Mouse (Mus musculus) heart, adult 18-20 months (tissue): Measurements from ENCODE around the gene Tmed8. TPM values are rescaled to one million over a fixed set of nuclear protein-coding genes. Genes with fewer than 3 reads are reported as not detected.
"Not testable (repeated sequence)": the region's sequence is repeated elsewhere in the genome, so short reads cannot be mapped to it uniquely, and the experiment has no call there.

ENCODE experiments used
- DNase-seq, 2 experiments: peaks; one replicate each; pipeline ENCODE4 v3.0.0; 2021 to 2022; ENCODE audit warnings: mixed read lengths in 1 of 2
- long read RNA-seq, 2 experiments: library from polyadenylated mRNA; stranded (forward); transcript quantifications; one replicate each; pipeline ENCODE4 v2.0.0; 2021
- total RNA-seq, 2 experiments: library from RNA; stranded (reverse); gene quantifications; 2 replicates each; pipeline ENCODE4 v1.2.3; 2021

Gene Tmed8
- 1 to 10 TPM; 6.4 to 6.7 TPM for total RNA-seq
- long read RNA-seq, experiment 1, partial matches to known transcripts = 0 of 2 reads
- long read RNA-seq, experiment 1, other reads (novel, unspliced or antisense) = 2 of 2 reads
- long read RNA-seq, experiment 2, partial matches to known transcripts = 0 of 2 reads
- long read RNA-seq, experiment 2, other reads (novel, unspliced or antisense) = 2 of 2 reads

DNA sequence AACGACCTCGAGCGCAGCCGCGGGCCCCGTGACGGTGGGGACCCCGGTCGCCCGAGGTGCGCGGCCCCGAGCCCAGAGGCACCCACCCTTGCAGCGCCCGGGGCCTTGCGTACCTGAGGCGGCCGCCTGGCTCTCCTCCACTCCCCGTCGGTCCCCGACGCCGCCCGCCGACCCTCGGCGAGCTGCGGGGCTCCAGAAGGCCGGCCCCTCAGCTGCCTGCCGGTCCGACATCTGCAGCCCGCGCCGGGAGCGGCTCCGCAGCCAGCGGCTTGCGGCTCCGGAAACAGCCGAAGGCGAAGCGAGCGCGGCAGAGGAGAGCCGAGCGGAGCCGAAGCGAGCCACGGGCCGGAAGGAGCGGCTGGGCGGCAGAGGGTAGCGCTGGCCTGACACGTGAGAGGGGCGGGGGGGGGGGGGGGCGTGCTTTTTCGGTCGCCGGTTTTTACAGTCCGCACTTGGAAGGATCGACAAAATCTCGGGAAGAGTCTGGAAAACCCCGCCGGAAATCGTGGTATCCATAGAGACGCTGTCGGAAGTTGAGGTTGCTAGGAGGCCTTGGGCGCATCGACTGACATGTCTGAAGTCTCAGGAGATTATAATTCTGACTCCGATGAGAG, at the start of gene Tmed8:
TSS of gene Tmed8 (minus strand) at position 482 of the 614 bp plus-strand sequence.
- peak; percentile 82 to 83 for DNase-seq

GRCm38 (mm10) chr12:87238632-87239031, 38.4 kb upstream of the Tmed8 start, which contains the start of gene Noxred1:
Gene Noxred1, minus strand, starts transcription at chr12:87238732.
- no peak for DNase-seq

DNA sequence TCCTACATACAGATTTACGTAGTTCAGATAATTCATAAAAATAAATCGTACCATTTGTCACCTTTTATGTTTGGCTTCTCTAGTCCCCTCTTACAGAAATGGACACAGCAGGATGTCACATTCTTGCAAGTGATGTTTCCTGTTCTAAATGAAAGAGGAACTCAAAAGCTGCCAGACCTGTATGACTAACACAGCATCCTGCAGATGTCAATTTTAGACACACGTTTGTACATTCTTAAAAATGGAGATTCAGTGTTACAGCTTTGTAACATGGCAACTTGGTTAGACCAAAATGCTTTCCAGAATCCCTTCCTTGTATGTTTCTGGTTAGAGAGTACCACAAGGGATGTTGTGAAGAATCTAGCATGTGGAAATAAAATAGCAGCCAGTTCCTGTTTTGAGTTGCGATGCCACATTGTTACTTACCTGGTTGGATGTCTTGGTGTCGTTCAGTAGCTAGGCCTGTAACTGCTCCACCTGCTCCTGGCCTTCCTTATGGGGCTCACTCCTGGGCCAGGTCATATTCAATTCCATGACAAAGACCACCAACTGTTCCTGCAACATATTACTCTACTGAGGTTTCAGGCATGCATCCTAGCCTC, 36.7 kb upstream of the Tmed8 start:
- no peak for DNase-seq

DNA sequence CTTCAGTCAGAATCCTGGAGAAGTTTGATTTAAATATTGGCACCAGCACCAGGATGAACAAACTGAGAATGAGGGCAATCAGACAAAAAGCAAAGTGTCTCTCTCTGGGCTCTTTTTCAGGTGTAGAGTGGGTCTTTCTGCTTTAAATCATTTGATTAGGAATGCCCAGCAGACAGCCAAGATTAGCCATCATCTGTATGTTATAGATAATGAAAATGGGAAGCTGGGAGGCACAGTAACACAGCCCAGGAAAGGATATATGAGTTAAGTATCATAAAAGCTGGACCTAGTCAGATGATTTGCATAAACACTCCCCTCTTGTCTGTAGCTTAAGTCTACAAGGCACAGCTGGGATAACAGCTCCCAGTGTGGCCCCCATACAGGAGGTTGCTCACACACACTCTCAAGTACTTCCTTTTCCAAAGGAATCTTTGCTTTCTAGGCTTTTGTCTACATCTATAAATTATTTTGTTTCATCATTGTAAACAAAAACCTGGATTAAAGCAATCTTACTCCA, 30.2 kb upstream of the Tmed8 start:
- no peak for DNase-seq

- DNase-seq = no peak
Measured at GRCm38 (mm10) chr12:87229633-87230032, 29.4 kb upstream of the Tmed8 start.

GRCm38 (mm10) chr12:87226801-87227200, 26.5 kb upstream of the Tmed8 start:
- DNase-seq = no peak

DNA sequence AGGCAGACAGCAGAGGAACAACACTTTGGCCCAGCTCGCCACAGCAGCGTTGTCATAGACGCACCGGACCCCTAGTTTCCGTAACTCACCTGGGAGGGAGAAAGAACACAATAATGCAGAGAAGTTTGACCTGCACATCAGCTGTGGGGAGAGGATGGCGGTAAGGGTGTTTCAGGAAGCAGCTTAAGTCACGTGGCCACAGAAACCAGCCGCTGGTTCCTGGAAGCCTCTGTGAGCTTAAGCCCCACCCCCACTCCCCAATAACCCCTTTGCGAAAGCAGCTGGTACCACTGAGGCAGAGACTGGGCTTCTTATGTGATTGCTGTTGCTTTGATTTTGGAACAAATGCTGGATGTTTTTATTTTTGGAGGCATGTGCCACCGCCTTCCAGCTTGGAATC, 24.7 kb upstream of the Tmed8 start:
- DNase-seq = no peak

- DNase-seq = no peak
Measured at GRCm38 (mm10) chr12:87219362-87219761, 19.1 kb upstream of the Tmed8 start.

DNA sequence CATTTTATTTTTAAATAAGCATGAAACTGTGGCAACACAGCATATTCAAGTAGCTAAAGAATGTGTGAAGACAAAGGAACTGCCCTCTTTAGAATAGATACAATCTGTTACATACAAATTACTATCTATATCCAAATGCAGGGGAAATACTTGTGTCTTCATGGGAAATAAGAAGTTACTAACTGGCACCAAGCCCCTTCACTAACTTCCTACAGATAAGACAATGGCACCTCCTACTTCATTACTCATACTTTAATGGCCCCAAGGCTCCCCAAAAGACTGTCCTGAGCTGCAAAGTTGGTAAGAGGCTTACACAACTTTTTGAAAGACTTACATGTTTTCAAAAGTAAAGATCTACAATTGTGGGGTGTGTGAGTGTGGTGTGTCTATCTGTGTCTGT, 17.3 kb upstream of the Tmed8 start:
- DNase-seq = no peak

DNA sequence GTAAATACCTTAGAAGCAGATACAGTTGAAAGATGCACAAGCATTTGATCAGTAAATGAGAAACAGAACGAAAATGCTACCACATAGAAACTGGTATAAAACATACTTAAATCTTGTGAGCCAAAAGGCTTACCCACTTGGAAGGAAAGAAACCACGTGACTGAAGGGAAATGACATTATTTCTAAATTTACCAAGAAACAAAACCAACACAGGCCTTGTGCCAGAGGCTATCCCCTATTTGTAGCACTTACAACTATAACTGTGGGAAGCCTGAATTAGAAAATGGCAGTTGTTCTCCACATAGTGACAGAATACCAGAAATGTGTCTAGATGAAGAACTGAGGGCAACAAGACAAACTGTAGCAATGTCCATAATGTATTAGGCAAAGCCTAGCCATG, 15.8 kb upstream of the Tmed8 start:
- DNase-seq = no peak

- no peak for DNase-seq
Measured at GRCm38 (mm10) chr12:87212844-87213606, 12.8 kb upstream of the Tmed8 start.

DNA sequence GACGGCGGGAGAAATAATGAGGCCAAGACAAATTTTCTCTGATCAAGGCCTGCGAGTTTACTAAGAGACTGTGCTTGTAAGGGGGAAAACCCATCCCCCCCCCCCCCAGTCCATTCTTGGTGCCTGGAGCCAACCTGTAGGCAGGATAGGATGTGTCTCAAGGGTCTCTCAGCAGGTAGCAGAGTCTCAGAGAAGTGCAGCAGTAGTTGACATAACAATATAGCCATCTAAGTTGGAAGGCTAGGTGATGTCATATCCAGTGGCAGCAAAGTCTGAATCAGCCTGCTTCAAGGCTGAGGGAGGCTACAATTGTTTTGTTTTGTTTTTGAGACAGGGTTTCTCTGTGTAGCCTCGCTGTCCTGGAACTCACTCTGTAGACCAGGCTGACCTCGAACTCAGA, 5.5 kb upstream of the Tmed8 start:
- not testable (repeated sequence) for DNase-seq

GRCm38 (mm10) chr12:87201694-87202093, 1.4 kb upstream of the Tmed8 start:
- no peak for DNase-seq

GRCm38 (mm10) chr12:87199206-87199972, 865 bp downstream of the Tmed8 start, which contains the start of gene Samd15:
Gene Samd15, plus strand, starts transcription at chr12:87199723.
- DNase-seq = peak; percentile 36 to 54

- DNase-seq = no peak
Measured at GRCm38 (mm10) chr12:87198792-87199191, 1.5 kb downstream of the Tmed8 start.

DNA sequence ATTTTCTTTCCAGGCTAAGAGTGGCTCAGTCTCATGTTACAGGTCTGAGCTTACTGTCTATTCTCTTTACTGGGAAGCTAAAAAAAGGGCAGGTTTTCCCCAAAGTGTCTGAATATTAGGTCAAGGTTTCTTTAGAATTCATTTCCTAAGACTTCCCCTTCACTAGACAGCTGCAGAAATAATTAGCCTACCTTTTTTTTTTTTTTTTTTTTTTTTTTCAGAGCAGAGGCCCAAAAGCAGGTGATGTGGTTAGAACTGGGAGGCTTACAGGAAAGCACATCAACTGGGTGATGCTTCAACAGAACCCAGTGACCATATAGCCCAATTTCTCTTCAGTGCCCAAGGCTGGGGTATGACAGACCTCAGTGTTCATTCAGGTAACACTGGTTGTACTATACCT, 3.9 kb downstream of the Tmed8 start:
- no peak for DNase-seq

DNA sequence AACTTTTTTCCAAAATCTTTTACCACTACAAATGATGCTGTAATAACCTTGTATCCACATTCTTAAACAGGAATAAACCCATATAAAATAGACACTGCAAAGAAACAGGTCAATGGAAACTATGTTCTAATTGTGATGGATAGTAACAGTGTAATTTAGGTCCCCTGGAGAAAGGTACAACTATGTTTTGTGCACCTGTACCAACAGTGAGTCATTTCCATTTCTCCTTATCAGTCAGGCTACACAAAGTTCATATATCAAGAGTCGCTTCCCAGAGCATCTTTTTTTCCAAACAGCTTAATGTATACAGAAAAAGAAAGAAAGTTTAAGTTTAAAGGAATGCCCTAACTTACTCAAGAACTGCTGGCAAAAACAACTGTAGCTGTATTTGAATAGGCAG, 5.2 kb downstream of the Tmed8 start:
- no peak for DNase-seq

GRCm38 (mm10) chr12:87193008-87193407, 7.2 kb downstream of the Tmed8 start:
- no peak for DNase-seq

DNA sequence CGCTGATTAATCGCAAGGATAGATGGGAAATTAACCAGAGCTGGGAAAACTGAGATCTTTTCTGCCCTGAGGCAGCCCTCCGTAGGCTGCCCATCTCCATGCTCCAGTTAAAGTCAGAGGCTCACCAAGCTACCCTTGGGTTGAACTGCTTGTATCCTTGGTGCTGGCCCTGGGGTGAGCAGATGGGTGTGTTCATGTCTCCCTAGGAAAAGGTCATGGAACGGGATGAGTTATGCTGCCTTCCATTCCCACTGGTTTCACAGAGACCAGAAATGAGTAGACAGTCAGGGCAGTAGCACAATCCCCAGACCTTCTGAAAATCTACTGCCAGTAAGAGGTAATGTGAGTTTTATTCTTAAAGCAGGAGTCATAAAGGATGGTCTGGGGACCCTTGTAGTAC, 22.6 kb downstream of the Tmed8 start:
- DNase-seq = no peak

DNA sequence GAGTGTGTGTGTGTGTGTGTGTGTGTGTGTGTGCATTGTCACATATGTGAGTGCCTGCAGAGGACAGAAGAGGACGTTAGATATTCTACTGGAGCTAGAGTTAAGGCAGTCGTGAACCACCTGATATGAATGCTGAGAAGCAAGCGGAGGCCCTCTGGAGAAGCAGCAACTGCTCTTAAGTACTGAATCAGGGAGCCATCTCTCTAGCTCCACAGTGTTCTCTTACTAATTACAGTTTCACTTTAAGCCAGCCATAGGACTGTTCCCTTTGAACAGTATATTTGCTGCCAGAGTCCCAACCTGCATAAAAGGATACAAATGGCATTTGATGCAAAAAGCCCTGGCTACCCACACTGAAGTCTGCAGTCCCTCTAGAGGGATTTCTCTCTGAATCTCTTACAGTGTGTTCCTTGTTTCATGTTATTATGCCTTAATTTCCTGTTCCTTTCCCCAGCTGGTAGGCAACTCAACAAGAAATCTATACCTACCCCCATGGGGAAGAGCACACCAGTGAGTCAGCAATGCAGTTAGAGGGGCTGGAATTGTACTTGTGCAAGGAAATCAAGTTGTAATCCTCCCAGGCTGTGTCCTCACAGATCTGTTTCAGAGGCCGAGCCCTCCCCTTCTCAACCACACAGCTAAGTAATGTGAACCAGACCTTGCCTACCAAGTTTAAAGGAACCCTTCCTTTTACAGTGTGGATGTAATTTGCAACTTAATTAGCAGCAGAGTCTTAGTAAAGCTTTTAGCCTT, 24.9 kb downstream of the Tmed8 start:
- no peak for DNase-seq

DNA sequence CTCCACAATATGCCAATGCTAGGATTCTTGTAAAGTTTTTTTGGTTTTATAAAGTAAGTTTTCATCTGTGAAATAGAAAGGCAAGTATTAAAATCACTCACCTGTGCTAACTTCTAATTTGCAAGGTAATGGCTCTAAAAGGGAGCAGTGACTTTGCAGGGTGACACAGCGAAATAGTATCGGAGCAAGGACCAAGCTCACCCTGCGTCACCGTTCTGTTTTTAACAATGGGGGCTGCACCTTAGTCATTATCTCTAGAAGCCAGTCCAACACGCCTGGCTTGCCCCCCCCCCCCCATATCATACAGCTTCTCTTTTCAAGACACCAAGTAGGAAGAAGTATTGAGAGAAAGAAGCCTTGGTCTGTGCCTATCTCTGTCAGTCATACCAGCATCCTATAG, 39.4 kb downstream of the Tmed8 start:
- no peak for DNase-seq
